Mouse (Mus musculus) CD4-positive, CD25-positive, alpha-beta regulatory T cell, adult 4 months (primary cell): ENCODE data around the gene Mri1. TPM values are rescaled to one million over a fixed set of nuclear protein-coding genes. Genes with fewer than 3 reads are reported as not detected.

Experiments
- ATAC-seq: one replicate; pipeline ENCODE4 v1.8.0; 2017
- polyA plus RNA-seq, 2 experiments: library from polyadenylated mRNA; unstranded; fragments of 100-300 nt; shearing (Covaris generic); gene quantifications; one replicate each; pipeline ENCODE4 v1.2.1; 2017

Mri1 gene
- polyA plus RNA-seq, 2 experiments from 2014 or later, result 7.2 to 9.5 TPM

- no peak for ATAC-seq
Measured at GRCm38 (mm10) chr8:84202466-84202865, 54.7 kb downstream of the Mri1 start.

DNA sequence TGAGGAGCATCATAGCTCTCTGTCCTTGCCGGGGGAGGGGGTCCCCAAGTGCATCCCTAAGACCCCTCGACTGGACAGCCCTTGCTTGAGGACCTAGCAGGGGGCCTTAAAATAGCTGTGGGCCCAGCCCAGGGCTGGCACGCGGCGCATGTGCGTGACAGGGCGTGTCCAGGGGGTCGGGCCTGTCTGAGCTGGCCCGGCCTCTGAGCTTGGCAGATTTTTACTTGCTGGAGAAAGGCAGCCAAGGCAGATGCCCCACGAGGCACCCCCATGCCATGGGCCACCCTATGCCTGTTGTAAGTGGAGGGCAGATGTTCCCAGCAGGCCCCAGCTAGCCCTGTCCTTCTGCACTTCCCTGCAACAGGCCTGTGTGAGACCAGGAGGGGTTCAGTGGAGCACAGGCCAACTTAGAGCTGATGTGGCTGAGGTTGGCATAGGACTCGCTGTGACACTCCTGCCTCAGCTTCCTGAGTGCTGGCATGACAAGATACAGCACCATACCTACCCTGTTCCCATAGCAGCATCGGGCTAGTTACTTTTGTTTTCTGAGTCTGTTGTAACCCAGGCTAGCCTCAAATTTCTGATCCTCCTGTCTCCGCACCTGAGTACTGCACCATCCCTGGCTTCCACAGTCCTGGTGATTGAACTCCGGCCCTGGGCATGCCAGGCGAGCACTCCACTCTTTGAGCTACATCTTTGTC is 55.4 kb downstream of the Mri1 start:
- no peak for ATAC-seq

DNA sequence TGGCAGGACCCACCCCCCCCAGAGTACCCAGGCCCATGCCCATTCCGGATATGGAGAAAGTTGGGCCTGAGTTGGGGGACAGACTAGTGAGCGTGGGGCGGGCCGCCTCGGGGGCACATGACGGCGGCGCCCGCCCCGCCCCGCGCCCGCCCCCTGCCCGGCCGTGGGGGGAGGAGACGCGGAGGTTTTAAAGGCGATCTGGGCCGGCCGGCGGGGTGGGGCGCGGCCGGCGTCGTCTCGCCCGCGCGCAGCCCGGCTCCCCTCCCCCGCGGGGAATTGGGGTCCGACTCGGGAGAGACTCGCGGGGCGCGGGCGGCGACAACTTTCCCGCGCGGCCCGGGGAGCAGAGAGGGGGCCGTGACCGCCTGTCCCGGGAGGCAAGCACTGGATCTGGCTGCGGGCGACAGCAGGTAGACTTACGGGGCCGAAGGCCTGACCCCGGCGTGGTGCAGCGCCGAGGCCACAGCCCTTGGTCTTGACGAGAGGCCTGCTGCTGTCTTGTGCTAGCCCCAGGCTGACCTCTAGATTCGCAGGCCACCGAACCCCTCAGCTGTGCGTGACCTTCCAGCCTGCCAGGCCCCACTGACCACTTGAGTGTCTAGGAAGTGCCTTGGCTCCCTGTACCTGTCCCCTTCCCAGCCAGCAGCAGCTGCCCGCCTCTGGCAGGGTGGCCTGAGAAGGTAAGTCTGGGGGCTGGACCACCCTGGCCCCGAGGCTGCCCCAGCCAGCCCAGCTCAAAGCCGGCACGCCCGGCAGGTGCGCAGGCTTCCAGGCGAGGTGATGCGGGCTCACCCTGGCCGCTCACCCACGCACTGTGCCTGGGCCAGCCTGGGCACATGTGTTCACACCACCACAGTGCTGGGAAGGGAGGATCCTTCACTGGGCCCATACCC is 56.2 kb downstream of the Mri1 start:
- ATAC-seq, result no peak

DNA sequence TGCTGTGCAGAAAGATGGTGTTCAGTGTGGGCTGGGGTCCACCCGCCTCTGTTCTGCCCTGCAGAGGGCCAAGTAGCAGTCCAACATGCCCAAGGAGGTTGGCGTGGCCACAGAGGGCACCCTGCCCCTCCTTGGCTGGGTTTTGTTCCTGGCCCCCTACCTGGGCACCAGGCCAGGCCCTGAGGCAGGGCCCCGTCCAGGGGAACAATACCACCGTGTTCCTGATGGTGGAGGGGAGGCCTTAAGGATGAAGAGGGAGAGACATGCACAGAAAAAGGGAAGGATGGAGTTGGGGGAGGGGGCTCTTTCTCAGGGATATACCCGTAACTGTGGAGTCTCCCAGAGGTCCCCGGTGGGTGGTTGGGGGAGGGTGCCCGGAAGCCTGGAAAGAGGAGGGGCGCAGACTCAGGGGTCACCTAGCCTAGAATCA is 57.0 kb downstream of the Mri1 start:
- ATAC-seq, result no peak

Other genes starting within 250 kb of the Mri1 start
- not detected for gene 2210011C24Rik, start 245.2 kb downstream of the Mri1 start, polyA plus RNA-seq
- gene Palm3, start 235.9 kb downstream of the Mri1 start, polyA plus RNA-seq, result 1 to 10 TPM; 2.0 to 2.9 TPM
- gene Il27ra, start 214.7 kb downstream of the Mri1 start, polyA plus RNA-seq, result 100 to 1,000 TPM; 261 to 389 TPM
- gene Rln3, start 212.3 kb downstream of the Mri1 start, polyA plus RNA-seq, result 10 to 100 TPM; 45.1 to 59.1 TPM
- gene Gm10643, start 192.2 kb downstream of the Mri1 start, polyA plus RNA-seq, result 1 to 10 TPM; 1.2 to 1.7 TPM
- gene Rfx1, start 190.5 kb downstream of the Mri1 start, polyA plus RNA-seq, result 10 to 100 TPM; 10.9 to 14.0 TPM
- gene Dcaf15, start 152.6 kb downstream of the Mri1 start, polyA plus RNA-seq, result 10 to 100 TPM; 14.5 to 15.5 TPM
- gene Podnl1, start 131.3 kb downstream of the Mri1 start, polyA plus RNA-seq, result 10 to 100 TPM in 1 of 2 experiments, 1 to 10 TPM in 1; 6.1 to 13.1 TPM
- 10 to 100 TPM; 12.7 to 19.2 TPM for gene Cc2d1a, start 109.4 kb downstream of the Mri1 start, polyA plus RNA-seq
- 1 to 10 TPM; 1.1 to 3.2 TPM for gene 4930432K21Rik, start 109.3 kb downstream of the Mri1 start, polyA plus RNA-seq
- under 1 TPM in 1 of 2 experiments, not detected in 1; 0.81 TPM for gene Nanos3, start 72.1 kb downstream of the Mri1 start, polyA plus RNA-seq
- 1 to 10 TPM; 3.3 to 4.3 TPM for gene Zswim4, start 20.3 kb downstream of the Mri1 start, polyA plus RNA-seq
- 100 to 1,000 TPM; 365 to 370 TPM for gene D8Ertd738e, start 7.6 kb downstream of the Mri1 start, polyA plus RNA-seq
- 10 to 100 TPM; 52.0 to 56.6 TPM for gene Ccdc130, start 13.1 kb upstream of the Mri1 start, polyA plus RNA-seq
- 10 to 100 TPM in 1 of 2 experiments, 1 to 10 TPM in 1; 8.0 to 11.2 TPM for gene Cacna1a, start 131.1 kb upstream of the Mri1 start, polyA plus RNA-seq